Mouse (Mus musculus) liver, postnatal 0 days (tissue): ENCODE data around the gene Med14.

ENCODE experiments used
- CTCF ChIP-seq: sonication (generic); IDR thresholded peaks from 2 replicates; pipeline ENCODE4 v1.5.1; 2016; ENCODE audit warnings: antibody characterized with exemption, low read depth
- EP300 ChIP-seq: IDR thresholded peaks from 2 replicates; pipeline ENCODE4 v1.6.1; 2016; ENCODE audit warnings: antibody characterized with exemption, low read depth, mild to moderate bottlenecking

- TF ChIP-seq CTCF (no peak), EP300 (no peak)
Measured at GRCm38 (mm10) chrX:12686910-12687309, 75.0 kb downstream of the Med14 start.
